Mouse (Mus musculus) neural tube, embryonic 12.5 days (tissue): ENCODE results near the gene Tmed1. TPM values are rescaled to one million over a fixed set of nuclear protein-coding genes. Genes with fewer than 3 reads are reported as not detected.
"Not testable (repeated sequence)": the region's sequence is repeated elsewhere in the genome, so short reads cannot be mapped to it uniquely, and the experiment has no call there.

Experiments
- ATAC-seq: fragments of 200-750 bp; cut with Nextera tagmentation; 2 replicates; pipeline ENCODE4 v1.8.0; 2017; ENCODE audit warnings: low read depth, mild to moderate bottlenecking, moderate TSS enrichment, moderate library complexity; ENCODE audit not compliant: low FRiP score
- H3K27ac ChIP-seq: fragments of 300-500 bp; sonication (generic); 2 replicates; pipeline ENCODE4 v1.5.1; 2016
- H3K27me3 ChIP-seq: fragments of 300-500 bp; sonication (generic); replicated peaks from 2 replicates; pipeline ENCODE4 v1.6.1; 2016; ENCODE audit warnings: mild to moderate bottlenecking
- H3K36me3 ChIP-seq: fragments of 300-500 bp; sonication (generic); 2 replicates; pipeline ENCODE4 v1.6.1; 2016; ENCODE audit warnings: mild to moderate bottlenecking
- H3K4me1 ChIP-seq: fragments of 300-500 bp; sonication (generic); 2 replicates; pipeline ENCODE4 v1.6.1; 2016
- H3K4me2 ChIP-seq: fragments of 300-500 bp; sonication (generic); replicated peaks from 2 replicates; pipeline ENCODE4 v1.6.1; 2016; ENCODE audit warnings: mild to moderate bottlenecking
- H3K4me3 ChIP-seq: fragments of 300-500 bp; sonication (generic); 2 replicates; pipeline ENCODE4 v1.5.1; 2016
- H3K9ac ChIP-seq: fragments of 300-500 bp; sonication (generic); 2 replicates; pipeline ENCODE4 v1.6.1; 2016; ENCODE audit warnings: mild to moderate bottlenecking
- H3K9me3 ChIP-seq: fragments of 300-500 bp; sonication (generic); 2 replicates; pipeline ENCODE4 v1.6.1; 2016; ENCODE audit warnings: mild to moderate bottlenecking
- WGBS: fragments of 180-500 bp; shearing (Covaris S2); methylation state at CpG from one replicate; pipeline ENCODE4 v1.1.7; 2016; 5-methylcytosine and 5-hydroxymethylcytosine counted together
- polyA plus RNA-seq: library from polyadenylated mRNA; unstranded; fragments of >200 nt; fragmentation: Nextera tagmentation; extraction: Ambion mirVana; gene quantifications from 2 replicates; pipeline ENCODE4 v1.2.1, GENCODE M21; 2016

Tmed1 gene
- polyA plus RNA-seq, 1 experiment from 2014 or later: 69.1 TPM

- H3K9ac ChIP-seq: no peak overlapping the region
- no peaks in the 10 kb centered on the region for H3K27me3 ChIP-seq
- H3K4me2 ChIP-seq: no peak overlapping the region
- H3K4me3 ChIP-seq: no peak overlapping the region
- H3K9me3 ChIP-seq: no peaks in the 10 kb centered on the region
- WGBS: 79% methylated on average over 9 of the region's 9 CpGs
- H3K4me1 ChIP-seq: no peaks in the 10 kb centered on the region
- H3K36me3 ChIP-seq: peaks cover 53% of the 10 kb centered on the region
- H3K27ac ChIP-seq: no peak overlapping the region
- no peak for ATAC-seq
Observed at GRCm38 (mm10) chr9:21494726-21495125, 15.3 kb downstream of the Tmed1 start.

- H3K4me2 ChIP-seq: no peak overlapping the region
- H3K9me3 ChIP-seq: no peaks in the 10 kb centered on the region
- no peaks in the 10 kb centered on the region for H3K27me3 ChIP-seq
- no peak overlapping the region for H3K9ac ChIP-seq
- no peak overlapping the region for H3K27ac ChIP-seq
- H3K4me1 ChIP-seq: no peaks in the 10 kb centered on the region
- H3K36me3 ChIP-seq: peaks cover 48% of the 10 kb centered on the region
- WGBS: 54% methylated on average over 2 of the region's 2 CpGs
- no peak for ATAC-seq
- no peak overlapping the region for H3K4me3 ChIP-seq
Observed at GRCm38 (mm10) chr9:21493907-21494306, 16.1 kb downstream of the Tmed1 start.

GRCm38 (mm10) chr9:21490696-21491095 lies 19.4 kb downstream of the Tmed1 start:
- Histone ChIP-seq H3K4me2 (no peak overlapping the region), H3K9me3 (no peaks in the 10 kb centered on the region), H3K9ac (no peak overlapping the region), H3K4me1 (no peaks in the 10 kb centered on the region), H3K27me3 (no peaks in the 10 kb centered on the region), H3K36me3 (peaks cover 54% of the 10 kb centered on the region), H3K27ac (no peak overlapping the region), H3K4me3 (no peak overlapping the region)
- no peak for ATAC-seq
- WGBS: 93% methylated on average over 9 of the region's 9 CpGs

- not testable (repeated sequence) for H3K4me2 ChIP-seq, H3K4me3 ChIP-seq, H3K27me3 ChIP-seq, H3K9ac ChIP-seq, ATAC-seq, H3K9me3 ChIP-seq, H3K27ac ChIP-seq, H3K4me1 ChIP-seq
- peaks cover 59% of the 10 kb centered on the region for H3K36me3 ChIP-seq
- 93% methylated on average over 1 of the region's 2 CpGs for WGBS
Observed at GRCm38 (mm10) chr9:21488246-21488645, 21.8 kb downstream of the Tmed1 start.

GRCm38 (mm10) chr9:21484065-21484464 lies 26.0 kb downstream of the Tmed1 start:
- Histone ChIP-seq H3K4me2 (no peak overlapping the region), H3K27me3 (no peaks in the 10 kb centered on the region), H3K9ac (no peak overlapping the region), H3K4me1 (no peaks in the 10 kb centered on the region), H3K9me3 (no peaks in the 10 kb centered on the region), H3K36me3 (peaks cover 73% of the 10 kb centered on the region), H3K4me3 (no peak overlapping the region), H3K27ac (no peak overlapping the region)
- 97% methylated on average over 4 of the region's 4 CpGs for WGBS
- no peak for ATAC-seq

GRCm38 (mm10) chr9:21477707-21478106 lies 32.3 kb downstream of the Tmed1 start:
- no peak overlapping the region for H3K9ac ChIP-seq
- H3K4me3 ChIP-seq: no peak overlapping the region
- no peak overlapping the region for H3K27ac ChIP-seq
- H3K9me3 ChIP-seq: peaks cover 8% of the 10 kb centered on the region; the same call in 1 of the 2 replicates
- H3K4me1 ChIP-seq: no peaks in the 10 kb centered on the region
- no peak for ATAC-seq
- peaks cover 93% of the 10 kb centered on the region for H3K36me3 ChIP-seq
- H3K27me3 ChIP-seq: no peaks in the 10 kb centered on the region
- no peak overlapping the region for H3K4me2 ChIP-seq
- 97% methylated on average over 6 of the region's 6 CpGs for WGBS

GRCm38 (mm10) chr9:21472913-21473312 lies 37.1 kb downstream of the Tmed1 start:
- H3K9ac ChIP-seq: no peak overlapping the region
- no peak for ATAC-seq
- H3K36me3 ChIP-seq: peaks cover 88% of the 10 kb centered on the region
- no peak overlapping the region for H3K4me3 ChIP-seq
- H3K27me3 ChIP-seq: no peaks in the 10 kb centered on the region
- H3K9me3 ChIP-seq: peaks cover 6% of the 10 kb centered on the region; the same call in 1 of the 2 replicates
- H3K4me1 ChIP-seq: no peaks in the 10 kb centered on the region
- H3K27ac ChIP-seq: no peak overlapping the region
- no peak overlapping the region for H3K4me2 ChIP-seq
- WGBS: 88% methylated on average over 4 of the region's 4 CpGs

GRCm38 (mm10) chr9:21469032-21470024 lies 40.7 kb downstream of the Tmed1 start:
- H3K9me3 ChIP-seq: no peaks in the 10 kb centered on the region
- H3K27me3 ChIP-seq: no peaks in the 10 kb centered on the region
- no peak overlapping the region for H3K27ac ChIP-seq
- H3K4me1 ChIP-seq: no peaks in the 10 kb centered on the region
- ATAC-seq: no peak
- peaks cover 72% of the 10 kb centered on the region for H3K36me3 ChIP-seq
- no peak overlapping the region for H3K9ac ChIP-seq
- no peak overlapping the region for H3K4me3 ChIP-seq
- H3K4me2 ChIP-seq: no peak overlapping the region
- 87% methylated on average over 20 of the region's 20 CpGs for WGBS

- not testable (repeated sequence) for H3K9me3 ChIP-seq, H3K27ac ChIP-seq, H3K4me3 ChIP-seq, H3K9ac ChIP-seq, H3K4me2 ChIP-seq, H3K27me3 ChIP-seq, H3K4me1 ChIP-seq, ATAC-seq
- peaks cover 38% of the 10 kb centered on the region for H3K36me3 ChIP-seq
- WGBS: 93% methylated on average over 7 of the region's 7 CpGs
Observed at GRCm38 (mm10) chr9:21464565-21464928, 45.5 kb downstream of the Tmed1 start.

- peaks cover 36% of the 10 kb centered on the region for H3K36me3 ChIP-seq
- no peak overlapping the region for H3K4me3 ChIP-seq
- WGBS: 88% methylated on average over 3 of the region's 3 CpGs
- ATAC-seq: no peak
- no peaks in the 10 kb centered on the region for H3K9me3 ChIP-seq
- H3K9ac ChIP-seq: no peak overlapping the region
- H3K27me3 ChIP-seq: no peaks in the 10 kb centered on the region
- no peaks in the 10 kb centered on the region for H3K4me1 ChIP-seq
- no peak overlapping the region for H3K4me2 ChIP-seq
- no peak overlapping the region for H3K27ac ChIP-seq
Observed at GRCm38 (mm10) chr9:21463766-21464564, 46.1 kb downstream of the Tmed1 start.

GRCm38 (mm10) chr9:21463138-21463590 lies 46.9 kb downstream of the Tmed1 start:
- no peak overlapping the region for H3K27ac ChIP-seq
- H3K9ac ChIP-seq: no peak overlapping the region
- H3K27me3 ChIP-seq: no peaks in the 10 kb centered on the region
- no peaks in the 10 kb centered on the region for H3K9me3 ChIP-seq
- H3K36me3 ChIP-seq: peaks cover 37% of the 10 kb centered on the region
- WGBS: 84% methylated on average over 5 of the region's 5 CpGs
- H3K4me1 ChIP-seq: no peaks in the 10 kb centered on the region
- H3K4me3 ChIP-seq: no peak overlapping the region
- no peak overlapping the region for H3K4me2 ChIP-seq
- ATAC-seq: no peak

- H3K9ac ChIP-seq: no peak overlapping the region
- no peak overlapping the region for H3K4me2 ChIP-seq
- no peak overlapping the region for H3K27ac ChIP-seq
- ATAC-seq: no peak
- H3K27me3 ChIP-seq: no peaks in the 10 kb centered on the region
- H3K9me3 ChIP-seq: no peaks in the 10 kb centered on the region
- no peaks in the 10 kb centered on the region for H3K4me1 ChIP-seq
- peaks cover 18% of the 10 kb centered on the region for H3K36me3 ChIP-seq
- no peak overlapping the region for H3K4me3 ChIP-seq
- WGBS: 98% methylated on average over 3 of the region's 3 CpGs
Observed at GRCm38 (mm10) chr9:21460400-21460940, 49.6 kb downstream of the Tmed1 start.
